Mouse (Mus musculus): Measurements from ENCODE around the gene Dcaf8.

DNA sequence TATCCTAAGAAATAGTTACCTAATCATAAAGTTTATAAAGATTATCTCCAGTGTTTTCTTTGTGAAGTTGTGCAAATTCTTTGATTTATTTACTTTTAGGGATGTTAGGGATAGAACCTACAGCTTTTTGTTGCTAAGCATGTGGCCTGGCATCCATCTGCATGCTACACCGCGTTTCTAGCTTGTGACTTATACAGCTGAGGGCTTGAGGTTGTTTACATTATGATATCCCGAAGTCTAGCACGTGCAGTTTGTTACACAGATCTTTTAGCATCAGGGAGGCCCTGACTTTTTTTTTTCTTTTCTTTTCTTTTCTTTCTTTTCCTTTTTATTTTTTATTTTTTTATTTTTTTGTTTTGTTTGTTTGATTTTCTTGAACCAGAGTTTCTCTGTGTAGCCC lies 12.1 kb downstream of the Dcaf8 start:
- no peak for TF ChIP-seq EP300 (IDR thresholded peaks at IDR 0.05; ENCODE audit: insufficient read depth, low read depth, low read length)
- TF ChIP-seq CTCF (IDR thresholded peaks at IDR 0.05; ENCODE audit: low read depth, low read length) = no peak
